Mouse (Mus musculus) hindbrain, embryonic 10.5 days (tissue): ENCODE measurements at regions not wholly inside any gene's neighbourhood (a gene's known extent, or its start where the extent isn't known, plus 50 kb on each side); places are given as distances from the start of the nearest gene placed in this dataset.
"Not testable (repeated sequence)": the region's sequence is repeated elsewhere in the genome, so short reads cannot be mapped to it uniquely, and the experiment has no call there.

Experiments
- DNase-seq: peaks from one replicate; pipeline ENCODE4 v3.0.0-alpha.2; 2017; ENCODE audit warnings: low spot score
- H3K27ac ChIP-seq: fragments of 300-500 bp; sonication (generic); 2 replicates; pipeline ENCODE4 v1.5.1; 2016; ENCODE audit warnings: mild to moderate bottlenecking, moderate library complexity
- H3K27me3 ChIP-seq: fragments of 300-500 bp; sonication (generic); 2 replicates; pipeline ENCODE4 v1.6.1; 2016; ENCODE audit warnings: mild to moderate bottlenecking; ENCODE audit not compliant: poor library complexity, insufficient read depth, severe bottlenecking
- H3K36me3 ChIP-seq: fragments of 300-500 bp; sonication (generic); 2 replicates; pipeline ENCODE4 v1.6.1; 2016; ENCODE audit warnings: mild to moderate bottlenecking, moderate library complexity
- H3K4me1 ChIP-seq: fragments of 300-500 bp; sonication (generic); replicated peaks from 2 replicates; pipeline ENCODE4 v1.6.1; 2016; ENCODE audit warnings: mild to moderate bottlenecking
- H3K4me3 ChIP-seq: fragments of 300-500 bp; sonication (generic); 2 replicates; pipeline ENCODE4 v1.5.1; 2016; ENCODE audit warnings: mild to moderate bottlenecking, moderate library complexity
- H3K9me3 ChIP-seq: fragments of 300-500 bp; sonication (generic); 2 replicates; pipeline ENCODE4 v1.6.1; 2016; ENCODE audit warnings: mild to moderate bottlenecking, moderate library complexity
- WGBS: fragments of 180-500 bp; shearing (Covaris S2); methylation state at CpG from one replicate; pipeline ENCODE4 v1.1.7; 2016; 5-methylcytosine and 5-hydroxymethylcytosine counted together

GRCm38 (mm10) chr6:67787091-67787765, 251.6 kb upstream of the Tacstd2 start:
- Histone ChIP-seq H3K4me3 (no peak overlapping the region), H3K36me3 (no peaks in the 10 kb centered on the region), H3K27ac (no peak overlapping the region), H3K9me3 (no peaks in the 10 kb centered on the region), H3K4me1 (no peaks in the 10 kb centered on the region), H3K27me3 (no peaks in the 10 kb centered on the region)
- DNase-seq = no peak
- 65% methylated on average over 7 of the region's 7 CpGs for WGBS

- no peaks in the 10 kb centered on the region for H3K4me1 ChIP-seq
- H3K9me3 ChIP-seq = no peaks in the 10 kb centered on the region
- H3K36me3 ChIP-seq = no peaks in the 10 kb centered on the region
- no peak overlapping the region for H3K27ac ChIP-seq
- DNase-seq = no peak
- H3K4me3 ChIP-seq = no peak overlapping the region
- 79% methylated on average over 4 of the region's 4 CpGs for WGBS
- no peaks in the 10 kb centered on the region for H3K27me3 ChIP-seq
Observed at GRCm38 (mm10) chr6:67778883-67779282, 243.3 kb upstream of the Tacstd2 start.

- H3K9me3 ChIP-seq, H3K27me3 ChIP-seq, H3K4me3 ChIP-seq, H3K36me3 ChIP-seq, H3K27ac ChIP-seq, DNase-seq, H3K4me1 ChIP-seq: not testable (repeated sequence)
- WGBS = 89% methylated on average over 1 of the region's 1 CpGs
Observed at GRCm38 (mm10) chr6:67754102-67754501, 218.5 kb upstream of the Tacstd2 start.

- Histone ChIP-seq H3K4me1 (no peaks in the 10 kb centered on the region), H3K27me3 (no peaks in the 10 kb centered on the region), H3K9me3 (no peaks in the 10 kb centered on the region), H3K27ac (no peak overlapping the region), H3K36me3 (no peaks in the 10 kb centered on the region), H3K4me3 (no peak overlapping the region)
- DNase-seq = no peak
- WGBS = 76% methylated on average over 1 of the region's 1 CpGs
Observed at GRCm38 (mm10) chr6:67725611-67726010, 190.0 kb upstream of the Tacstd2 start.

GRCm38 (mm10) chr6:67698952-67699351, 163.4 kb upstream of the Tacstd2 start:
- H3K9me3 ChIP-seq, H3K36me3 ChIP-seq, DNase-seq, H3K4me3 ChIP-seq, H3K4me1 ChIP-seq, H3K27ac ChIP-seq, H3K27me3 ChIP-seq: not testable (repeated sequence)
- 20% methylated on average over 6 of the region's 7 CpGs for WGBS

- 64% methylated on average over 3 of the region's 3 CpGs for WGBS
- not testable (repeated sequence) for H3K9me3 ChIP-seq, H3K4me1 ChIP-seq, H3K4me3 ChIP-seq, H3K27ac ChIP-seq, H3K36me3 ChIP-seq, H3K27me3 ChIP-seq, DNase-seq
Observed at GRCm38 (mm10) chr6:67690997-67691396, 155.4 kb upstream of the Tacstd2 start.

- 74% methylated on average over 3 of the region's 3 CpGs for WGBS
- H3K27ac ChIP-seq, H3K9me3 ChIP-seq, H3K4me3 ChIP-seq, DNase-seq, H3K36me3 ChIP-seq, H3K27me3 ChIP-seq, H3K4me1 ChIP-seq: not testable (repeated sequence)
Observed at GRCm38 (mm10) chr6:67683105-67683504, 147.5 kb upstream of the Tacstd2 start.

GRCm38 (mm10) chr6:67681641-67682040, 146.0 kb upstream of the Tacstd2 start:
- not testable (repeated sequence) for H3K9me3 ChIP-seq, DNase-seq, H3K36me3 ChIP-seq, H3K27me3 ChIP-seq, H3K27ac ChIP-seq, H3K4me1 ChIP-seq, H3K4me3 ChIP-seq
- WGBS = 63% methylated on average over 10 of the region's 10 CpGs

- not testable (repeated sequence) for H3K27me3 ChIP-seq, H3K27ac ChIP-seq, DNase-seq, H3K9me3 ChIP-seq, H3K36me3 ChIP-seq, H3K4me3 ChIP-seq, H3K4me1 ChIP-seq
- 40% methylated on average over 1 of the region's 1 CpGs for WGBS
Observed at GRCm38 (mm10) chr6:67679106-67679505, 143.5 kb upstream of the Tacstd2 start.

GRCm38 (mm10) chr6:67674717-67675116, 139.1 kb upstream of the Tacstd2 start:
- not testable (repeated sequence) for DNase-seq, H3K27me3 ChIP-seq, H3K4me1 ChIP-seq, H3K27ac ChIP-seq, H3K36me3 ChIP-seq, H3K9me3 ChIP-seq, H3K4me3 ChIP-seq
- WGBS = 91% methylated on average over 4 of the region's 4 CpGs

GRCm38 (mm10) chr6:67673316-67673715, 137.7 kb upstream of the Tacstd2 start:
- not testable (repeated sequence) for H3K9me3 ChIP-seq, H3K36me3 ChIP-seq, H3K4me1 ChIP-seq, H3K27ac ChIP-seq, H3K4me3 ChIP-seq, H3K27me3 ChIP-seq, DNase-seq
- 76% methylated on average over 2 of the region's 2 CpGs for WGBS

GRCm38 (mm10) chr6:67668073-67668472, 132.5 kb upstream of the Tacstd2 start:
- not testable (repeated sequence) for H3K4me1 ChIP-seq, DNase-seq, H3K27ac ChIP-seq, H3K36me3 ChIP-seq, H3K27me3 ChIP-seq, H3K4me3 ChIP-seq
- 90% methylated on average over 8 of the region's 8 CpGs for WGBS
- peaks cover 13% of the 10 kb centered on the region; the same call in 1 of the 2 replicates for H3K9me3 ChIP-seq

- Histone ChIP-seq H3K9me3 (no peaks in the 10 kb centered on the region), H3K36me3 (no peaks in the 10 kb centered on the region), H3K4me1 (no peaks in the 10 kb centered on the region), H3K27me3 (no peaks in the 10 kb centered on the region), H3K27ac (no peak overlapping the region), H3K4me3 (no peak overlapping the region)
- no peak for DNase-seq
Observed at GRCm38 (mm10) chr6:67631617-67632016, 96.0 kb upstream of the Tacstd2 start.

GRCm38 (mm10) chr6:67610402-67610801, 74.8 kb upstream of the Tacstd2 start:
- H3K9me3 ChIP-seq = no peaks in the 10 kb centered on the region
- 60% methylated on average over 1 of the region's 1 CpGs for WGBS
- H3K4me1 ChIP-seq = no peaks in the 10 kb centered on the region
- no peaks in the 10 kb centered on the region for H3K27me3 ChIP-seq
- H3K4me3 ChIP-seq = no peak overlapping the region
- no peak for DNase-seq
- H3K27ac ChIP-seq = no peak overlapping the region
- H3K36me3 ChIP-seq = no peaks in the 10 kb centered on the region
